Mouse (Mus musculus): ENCODE results near the gene Ipo4.
A peak's percentile ranks its signal among the peaks of the same experiment; 100 is the strongest.

Gene Ipo4

DNA sequence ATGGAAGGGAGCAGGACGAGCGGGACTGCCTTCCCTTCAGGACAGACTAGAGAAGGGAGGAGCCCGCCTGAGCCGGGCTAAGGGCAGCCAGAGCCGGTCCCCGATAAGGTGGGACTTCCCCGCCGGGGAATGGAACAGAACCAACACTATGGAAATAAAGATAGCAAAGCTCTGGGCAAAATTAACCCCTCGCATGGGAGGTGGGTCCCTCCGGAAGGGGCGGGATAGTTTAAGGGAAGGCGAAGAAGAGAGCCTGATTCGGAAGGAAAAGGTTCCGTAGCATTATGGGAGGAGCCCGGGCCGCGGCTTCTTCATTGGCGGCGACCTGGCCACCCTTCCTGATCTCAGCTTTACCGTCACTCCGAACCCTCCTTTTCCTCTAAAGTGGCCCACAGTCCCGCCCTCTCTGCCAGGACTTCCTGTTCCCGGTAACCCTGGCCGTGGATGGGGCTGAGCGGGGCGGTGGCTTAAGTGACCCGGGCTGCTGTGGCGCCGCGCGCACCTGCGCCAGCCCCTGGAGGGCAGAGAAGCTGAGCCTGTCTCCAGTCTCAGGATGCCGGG, 44.3 kb downstream of the Ipo4 start, which contains the start of gene Rnf31:
Gene Rnf31, plus strand, starts transcription at position 378 of the 561 bp plus-strand sequence.
- peak; percentile 91 for ATAC-seq (ENCODE audit: insufficient number of reproducible peaks, low FRiP score, low TSS enrichment)

DNA sequence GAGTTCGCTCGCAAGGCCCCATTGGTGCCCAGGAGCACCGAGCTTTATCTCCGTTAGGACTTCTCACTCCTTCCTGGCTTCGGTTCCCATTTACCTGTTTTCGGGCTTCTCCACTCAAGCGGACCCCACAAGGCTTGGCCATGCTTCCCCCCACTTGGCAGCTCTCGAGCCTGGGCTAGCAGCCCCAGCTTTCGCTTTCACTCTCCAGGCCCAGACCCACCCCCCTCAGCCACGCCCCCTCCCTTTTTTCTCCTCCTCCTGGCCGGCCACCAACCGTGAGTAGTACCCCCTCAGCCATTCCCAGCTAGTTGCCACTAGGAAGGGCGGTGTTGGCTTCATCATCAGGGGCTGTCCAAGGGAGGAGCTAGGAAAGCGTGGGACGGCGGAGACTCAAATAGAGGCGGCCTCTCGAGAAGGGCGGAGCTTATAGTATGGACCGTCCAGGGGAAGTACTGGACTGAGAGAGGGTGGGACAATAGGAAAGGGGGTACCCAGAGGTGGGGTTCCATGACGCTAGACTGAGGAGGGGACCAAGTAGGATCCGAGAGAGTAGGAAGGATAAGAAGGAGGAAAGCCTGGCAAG, 44.9 kb downstream of the Ipo4 start, which contains the start of gene Psme2:
Gene Psme2, minus strand, starts transcription at position 366 of the 583 bp plus-strand sequence.
- peak; percentile 82 for ATAC-seq (ENCODE audit: insufficient number of reproducible peaks, low FRiP score, low TSS enrichment)

DNA sequence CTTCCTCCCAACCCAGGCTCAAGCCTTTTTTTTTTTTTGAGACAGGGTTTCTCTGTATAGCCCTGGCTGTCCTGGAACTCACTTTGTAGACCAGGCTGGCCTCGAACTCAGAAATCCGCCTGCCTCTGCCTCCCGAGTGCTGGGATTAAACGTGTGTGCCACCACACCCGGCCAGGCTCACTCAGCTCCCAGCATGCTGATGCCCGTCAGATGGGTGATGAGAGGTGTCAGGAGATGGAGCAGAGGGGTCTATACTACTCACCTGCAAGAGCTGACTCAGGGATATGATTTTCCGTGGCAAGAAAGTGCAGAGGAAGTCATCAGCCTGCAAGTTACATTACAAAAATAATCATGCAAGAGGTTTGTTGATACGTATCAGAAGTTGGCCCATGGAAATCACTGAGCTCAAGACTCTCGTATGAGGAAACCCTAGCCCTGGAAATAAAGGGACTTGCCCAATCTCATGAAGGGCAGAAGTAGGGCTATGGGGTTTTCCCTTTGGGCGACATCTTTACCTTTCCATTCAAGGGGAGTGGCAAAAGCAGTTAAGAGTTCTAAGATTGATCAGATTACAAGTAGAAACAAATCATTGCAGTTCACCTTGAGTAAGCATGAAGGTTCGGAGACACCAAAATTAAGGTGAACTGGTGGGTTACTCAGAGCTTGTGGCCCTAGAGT, 45.8 kb downstream of the Ipo4 start:
- ATAC-seq (ENCODE audit: insufficient number of reproducible peaks, low FRiP score, low TSS enrichment), result no peak

DNA sequence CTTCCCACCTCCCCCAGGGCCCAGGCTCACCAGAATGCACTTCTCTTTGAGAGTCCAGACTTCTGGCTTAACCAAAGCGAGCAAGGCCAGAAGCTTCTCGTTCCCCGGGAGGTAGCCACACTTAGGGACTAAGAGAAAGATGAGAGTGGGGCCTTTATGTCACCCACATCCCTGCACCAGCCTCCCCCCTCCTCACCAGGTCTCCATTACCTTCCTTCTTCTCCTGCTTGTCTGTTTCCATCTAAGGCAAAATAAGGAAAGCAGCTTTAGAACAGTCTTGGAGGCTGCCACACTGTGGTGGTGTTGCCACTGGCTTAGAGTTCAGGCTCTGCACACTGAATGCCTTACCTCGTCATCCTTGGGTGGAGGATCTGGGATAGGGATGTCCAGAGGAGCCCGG, 46.5 kb downstream of the Ipo4 start:
- no peak for ATAC-seq (ENCODE audit: insufficient number of reproducible peaks, low FRiP score, low TSS enrichment)

DNA sequence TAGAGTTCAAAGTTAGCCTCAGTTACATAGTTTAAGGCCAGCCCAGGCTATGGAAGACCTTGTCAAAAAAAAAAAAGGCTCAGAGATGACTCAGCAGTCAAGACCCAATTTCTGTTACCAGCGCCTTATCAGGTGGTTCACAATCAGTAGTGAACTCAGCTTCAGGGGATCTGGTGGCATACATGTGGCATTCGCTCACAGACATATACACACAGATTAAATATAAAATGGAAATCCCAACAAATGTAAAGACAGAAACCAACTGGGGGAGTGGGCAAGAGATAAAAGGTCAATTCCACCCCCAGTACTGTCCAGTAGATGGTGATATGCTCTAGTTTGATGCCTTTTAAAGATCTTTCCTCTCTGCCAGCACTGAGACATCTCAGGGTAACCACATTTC, 49.6 kb downstream of the Ipo4 start:
- ATAC-seq (ENCODE audit: insufficient number of reproducible peaks, low FRiP score, low TSS enrichment), result no peak

DNA sequence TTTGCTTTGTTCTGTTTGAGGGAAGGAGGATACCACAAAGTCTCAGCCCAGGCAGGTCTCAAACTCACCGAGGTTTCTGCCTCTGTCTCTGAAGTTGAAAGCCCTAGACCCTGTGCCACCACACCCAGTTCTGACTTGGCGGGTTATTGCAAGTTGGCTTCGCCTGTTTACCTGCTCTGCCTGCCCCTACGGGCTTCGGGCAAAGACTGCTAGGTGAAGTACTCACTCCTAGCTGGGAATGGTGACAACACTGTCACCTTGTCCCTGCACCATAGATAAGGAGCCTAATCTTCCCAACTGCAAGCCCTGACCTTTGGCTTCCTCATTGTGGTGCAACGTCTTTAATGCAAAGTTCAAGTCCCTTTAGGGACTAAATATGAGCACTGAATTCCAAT, 50.2 kb downstream of the Ipo4 start:
- ATAC-seq (ENCODE audit: insufficient number of reproducible peaks, low FRiP score, low TSS enrichment), result no peak

DNA sequence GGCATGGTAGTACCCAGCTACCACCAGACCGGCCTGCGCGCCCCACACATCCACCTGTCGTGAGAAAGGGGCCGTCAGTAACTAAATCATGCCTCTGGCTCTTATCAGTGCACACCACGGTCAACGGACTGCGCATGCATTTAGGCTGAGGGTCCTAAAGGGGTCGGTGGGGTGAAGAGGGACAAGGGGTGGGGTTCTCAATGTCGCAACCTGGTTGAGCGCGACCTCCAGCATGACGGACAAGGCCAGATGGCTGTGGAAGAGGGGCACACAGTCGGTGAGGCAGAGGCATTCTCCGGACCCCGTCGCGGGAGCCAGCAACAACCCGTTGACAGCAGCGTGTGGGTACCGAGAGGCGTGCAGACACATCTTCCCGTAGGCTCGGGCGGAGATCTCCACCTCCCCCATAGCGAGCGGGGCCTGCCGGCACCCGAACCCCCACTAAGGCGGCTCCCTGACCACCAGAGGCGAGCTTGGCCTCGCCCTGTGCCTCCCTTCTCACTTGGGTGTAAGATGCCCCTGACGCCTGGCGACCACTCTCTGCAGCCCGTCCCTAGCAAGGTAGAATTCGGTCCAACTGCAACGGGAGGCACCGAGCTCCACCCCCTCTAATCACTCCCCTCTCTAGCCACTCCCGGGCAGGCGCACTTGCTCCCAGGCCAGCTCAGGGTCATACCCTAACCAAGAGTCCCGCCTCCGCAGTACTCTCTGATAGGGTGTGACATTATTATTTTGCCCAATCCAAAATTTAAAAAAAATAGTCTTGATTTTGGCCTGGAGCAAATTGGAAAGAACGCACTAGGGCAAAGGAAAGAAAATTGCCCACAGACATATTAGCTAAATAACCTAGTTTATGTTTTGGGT, 50.8 kb downstream of the Ipo4 start, which contains the start of gene Emc9:
Gene Emc9, minus strand, starts transcription at position 601 of the 864 bp plus-strand sequence.
- ATAC-seq (ENCODE audit: insufficient number of reproducible peaks, low FRiP score, low TSS enrichment), result peak; percentile 90

DNA sequence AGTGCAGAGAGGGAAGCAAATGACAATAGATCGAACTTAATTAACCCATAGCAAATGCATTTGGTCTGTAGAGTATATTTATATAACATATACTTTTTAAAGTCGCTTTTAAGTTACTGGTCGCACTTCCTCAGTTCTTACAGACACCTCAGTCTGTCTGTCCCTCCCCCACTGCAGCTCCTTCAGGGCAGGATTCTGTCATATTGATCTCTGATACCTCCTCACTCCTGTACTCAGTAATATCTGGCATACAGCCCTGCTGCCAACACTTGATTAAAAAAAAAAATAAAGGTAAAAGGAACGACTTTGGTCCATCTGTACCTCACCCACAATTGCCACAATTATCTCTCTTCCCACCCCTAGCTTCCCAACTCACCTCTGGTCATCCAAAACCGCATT, 51.5 kb downstream of the Ipo4 start:
- no peak for ATAC-seq (ENCODE audit: insufficient number of reproducible peaks, low FRiP score, low TSS enrichment)

DNA sequence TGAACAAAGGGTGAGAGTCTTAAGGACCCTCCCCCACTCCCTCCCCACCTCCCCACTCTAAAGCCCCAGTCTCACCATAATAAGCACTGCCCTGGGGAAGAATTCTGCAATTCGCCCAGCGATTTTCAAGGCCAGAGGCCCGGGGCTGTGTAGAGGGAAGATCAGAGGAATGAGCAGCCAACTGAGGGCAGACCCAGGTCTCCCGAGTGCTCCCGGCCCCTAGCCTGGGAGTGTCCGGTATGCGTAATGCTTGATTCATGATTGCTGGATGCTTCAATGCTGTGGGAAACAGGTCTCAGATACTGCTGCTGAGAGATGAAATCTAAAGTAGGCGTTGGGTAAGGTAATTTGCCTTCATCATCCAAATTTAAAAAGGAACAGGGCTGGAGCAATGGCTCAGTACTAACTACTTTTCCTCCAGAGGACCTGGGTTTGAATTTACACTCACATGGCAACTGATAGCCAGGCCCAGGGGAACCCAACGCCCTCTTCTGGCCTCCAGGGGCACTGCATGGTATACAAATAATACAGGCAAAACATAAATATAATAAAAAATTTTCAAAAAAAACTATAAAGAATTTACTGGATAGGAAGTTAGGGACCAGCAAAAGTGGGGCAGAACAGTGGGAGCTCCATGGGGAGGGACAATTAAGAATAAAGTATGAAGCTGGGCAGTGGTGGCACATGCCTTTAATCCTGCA, 53.6 kb downstream of the Ipo4 start:
- no peak for ATAC-seq (ENCODE audit: insufficient number of reproducible peaks, low FRiP score, low TSS enrichment)

DNA sequence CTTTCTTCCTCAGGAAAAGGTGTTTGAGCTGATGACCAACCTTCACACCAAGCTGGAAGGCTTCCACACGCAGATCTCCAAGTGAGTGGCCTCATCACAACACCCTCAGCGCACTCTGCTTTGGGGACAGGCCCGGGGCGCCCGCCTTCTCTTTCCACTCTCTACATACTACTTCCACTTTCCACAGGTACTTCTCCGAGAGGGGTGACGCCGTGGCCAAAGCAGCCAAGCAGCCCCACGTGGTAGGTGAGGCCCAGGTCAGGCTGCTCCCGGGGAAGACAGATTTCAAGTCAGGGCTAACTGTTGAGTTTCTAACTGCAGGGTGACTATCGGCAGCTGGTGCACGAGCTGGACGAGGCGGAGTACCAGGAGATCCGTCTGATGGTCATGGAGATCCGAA, 55.0 kb downstream of the Ipo4 start:
- ATAC-seq (ENCODE audit: insufficient number of reproducible peaks, low FRiP score, low TSS enrichment), result no peak

DNA sequence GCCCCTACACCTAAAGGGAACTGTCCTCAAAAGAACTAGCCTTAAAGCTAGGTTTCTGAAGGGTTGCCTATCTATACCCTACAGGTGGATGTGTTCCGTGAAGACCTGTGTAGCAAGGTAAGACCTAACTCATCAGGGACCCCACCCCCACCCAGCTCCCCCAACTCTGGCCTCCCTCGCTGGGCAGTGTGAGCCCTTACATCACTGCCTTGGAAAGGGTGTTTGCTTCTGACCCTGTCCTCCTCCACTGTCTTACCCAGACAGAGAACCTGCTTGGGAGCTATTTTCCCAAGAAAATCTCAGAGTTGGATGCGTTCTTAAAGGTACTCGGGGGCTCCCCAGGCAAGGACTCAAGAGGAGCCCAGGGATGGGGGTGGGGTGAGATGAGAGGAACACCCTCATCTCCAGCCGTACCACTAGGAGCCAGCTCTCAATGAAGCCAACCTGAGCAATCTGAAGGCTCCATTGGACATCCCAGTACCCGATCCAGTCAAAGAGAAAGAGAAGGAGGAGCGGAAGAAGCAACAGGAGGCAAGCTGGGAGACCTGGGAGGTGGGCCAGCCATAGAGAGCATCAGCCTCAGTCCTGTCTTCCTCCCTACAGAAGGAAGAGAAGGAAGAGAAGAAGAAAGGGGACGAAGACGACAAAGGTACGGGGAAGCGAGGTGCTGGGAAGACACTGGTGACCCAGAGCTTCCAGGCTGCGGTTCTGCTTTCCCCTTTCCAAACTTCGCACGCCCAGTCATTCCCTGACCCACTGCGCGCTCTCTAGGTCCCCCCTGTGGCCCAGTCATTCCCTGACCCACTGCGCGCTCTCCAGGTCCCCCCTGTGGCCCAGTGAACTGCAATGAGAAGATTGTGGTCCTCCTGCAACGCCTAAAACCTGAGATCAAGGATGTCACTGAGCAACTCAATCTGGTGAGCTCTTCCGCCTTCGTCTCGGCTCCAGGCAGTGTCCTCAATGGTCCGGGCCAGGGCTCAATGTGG, 56.0 kb downstream of the Ipo4 start:
- no peak for ATAC-seq (ENCODE audit: insufficient number of reproducible peaks, low FRiP score, low TSS enrichment)

DNA sequence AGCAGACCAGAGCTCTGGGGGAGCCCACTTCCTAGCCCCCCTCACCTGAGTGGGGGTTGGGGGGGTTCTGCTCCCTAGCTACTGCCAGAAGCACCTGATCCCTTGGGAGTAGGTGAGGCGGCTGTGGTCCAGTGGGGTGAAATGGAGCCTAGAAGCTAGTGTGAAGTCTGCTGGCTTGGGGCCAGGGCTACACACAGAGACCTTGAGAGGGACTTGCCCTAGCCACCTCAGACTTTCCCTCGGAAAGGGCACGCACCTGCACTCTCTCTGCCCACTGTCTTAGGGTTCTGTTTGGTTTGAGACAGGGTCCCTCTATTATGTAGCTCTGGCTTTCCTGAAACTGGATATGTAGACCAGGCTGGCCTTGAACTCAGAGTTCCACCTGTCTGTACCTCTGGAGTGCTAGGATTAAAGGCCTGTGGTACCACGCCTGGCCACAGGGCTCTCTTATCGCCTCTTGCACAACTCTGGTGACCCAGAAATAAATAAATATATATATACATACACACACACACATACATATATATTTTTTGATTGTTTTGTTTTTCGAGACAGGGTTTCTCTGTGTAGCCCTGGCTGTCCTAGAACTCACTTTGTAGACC, 57.0 kb downstream of the Ipo4 start:
- no peak; the same call in 1 of the 2 replicates for ATAC-seq (ENCODE audit: insufficient number of reproducible peaks, low FRiP score, low TSS enrichment)

DNA sequence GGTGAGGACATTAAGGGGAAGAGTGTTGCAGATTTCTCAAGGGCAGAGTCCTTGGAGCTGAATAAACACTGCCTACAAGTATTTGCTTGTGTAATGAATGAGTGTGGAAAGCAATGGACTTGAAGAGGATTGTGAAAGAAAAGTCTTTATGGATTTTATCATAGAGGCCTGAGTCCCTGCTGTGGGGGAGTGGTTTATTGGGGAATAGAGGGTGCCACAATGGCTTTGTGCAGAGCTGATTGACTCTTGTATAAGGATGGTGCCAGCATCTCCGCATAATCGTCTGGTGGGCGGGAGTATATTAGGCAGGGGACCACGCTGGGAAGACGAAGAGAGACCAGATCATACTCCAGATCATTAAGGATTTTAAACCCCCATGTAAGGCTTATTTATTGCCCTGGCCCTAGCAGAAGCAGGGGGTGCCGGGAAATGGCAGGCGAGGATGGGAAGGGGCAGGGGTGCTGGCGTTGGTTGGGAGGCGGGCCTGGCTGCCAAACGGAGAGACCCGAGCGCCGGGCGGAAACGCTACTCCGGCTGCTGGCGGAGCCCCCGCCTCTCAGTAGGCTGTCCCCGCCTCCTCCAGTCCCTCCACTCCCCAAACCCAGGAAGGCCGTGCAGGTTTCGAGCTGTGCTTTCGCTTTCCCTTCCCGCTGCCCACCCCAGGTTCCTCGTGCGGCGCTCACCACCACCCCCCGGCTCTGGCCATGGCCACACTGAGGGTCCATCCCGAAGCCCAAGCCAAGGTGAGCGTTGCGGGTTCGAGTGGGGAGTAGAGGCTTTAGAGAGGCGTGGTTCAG, 57.7 kb downstream of the Ipo4 start, which contains the start of gene Psme1:
Gene Psme1, plus strand, starts transcription at position 253 of the 797 bp plus-strand sequence.
- peak; percentile 34; the same call in 1 of the 2 replicates for ATAC-seq (ENCODE audit: insufficient number of reproducible peaks, low FRiP score, low TSS enrichment)

DNA sequence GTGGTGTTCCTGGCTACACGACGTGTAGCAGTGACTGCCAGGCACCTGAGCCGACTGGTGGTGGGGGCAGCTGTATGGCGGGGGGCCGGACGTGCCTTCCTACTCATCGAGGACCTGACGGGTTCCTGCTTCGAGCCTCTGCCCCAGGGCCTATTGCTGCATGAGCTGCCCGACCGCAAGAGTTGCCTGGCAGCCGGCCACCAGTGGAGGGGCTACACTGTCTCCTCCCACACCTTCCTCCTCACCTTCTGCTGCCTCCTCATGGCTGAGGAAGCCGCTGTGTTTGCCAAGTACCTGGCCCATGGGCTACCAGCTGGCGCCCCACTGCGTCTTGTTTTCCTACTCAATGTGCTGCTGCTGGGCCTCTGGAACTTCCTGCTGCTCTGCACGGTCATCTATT, 59.4 kb downstream of the Ipo4 start:
- ATAC-seq (ENCODE audit: insufficient number of reproducible peaks, low FRiP score, low TSS enrichment), result no peak

DNA sequence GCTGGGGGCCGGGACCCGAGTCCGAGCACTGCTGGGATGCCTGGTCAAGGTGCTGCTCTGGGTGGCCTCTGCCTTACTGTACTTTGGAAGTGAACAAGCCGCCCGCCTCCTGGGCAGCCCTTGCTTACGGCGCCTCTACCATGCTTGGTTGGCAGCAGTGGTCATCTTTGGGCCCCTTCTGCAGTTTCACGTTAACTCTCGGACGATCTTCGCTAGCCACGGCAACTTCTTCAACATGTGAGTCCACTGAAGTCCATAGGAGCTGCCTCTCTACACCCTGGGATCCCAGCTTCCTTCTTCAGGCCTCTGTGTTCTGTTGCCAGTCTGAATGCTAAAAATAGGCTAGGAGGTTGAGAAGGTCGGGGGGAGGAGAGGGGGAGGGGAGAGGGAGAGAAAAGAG, 60.0 kb downstream of the Ipo4 start:
- no peak for ATAC-seq (ENCODE audit: insufficient number of reproducible peaks, low FRiP score, low TSS enrichment)
